9 mouse cellular contexts compared by ENCODE assay signal in genomic region chr16:30939903-30940302, GRCm38 (mm10).
DNase-seq lines count a peak whose midpoint lies in the region; ATAC-seq and TF ChIP-seq lines count a peak whose summit lies in the region.
"Had no signal": no experiment of that assay in that cellular context is flagged by ENCODE, and none has a peak within 500 bp of the region (broad histone marks: within the 10 kb centered on the region; RNA-seq: fewer than 3 reads in every experiment).

No protein-coding gene starts in this region.

- 0 out of 2 replicates have a peak, but pooled peaks cover 5% of the 10 kb centered on the region for H3K4me1 ChIP-seq in stomach, embryonic 16.5 days (ENCODE audit: control insufficient read depth, insufficient read depth, low read length)
- no peaks in the 10 kb centered on the region for H3K4me1 ChIP-seq in stomach, postnatal 0 days (replicated peaks; ENCODE audit: control insufficient read depth, insufficient read depth)

- H3K27me3 ChIP-seq in stomach, embryonic 16.5 days (ENCODE audit: control insufficient read depth, insufficient read depth, low read length), result no peaks in the 10 kb centered on the region
- H3K27me3 ChIP-seq in stomach, postnatal 0 days (ENCODE audit: control insufficient read depth, insufficient read depth, low read length), result no peaks in the 10 kb centered on the region
- H3K27me3 ChIP-seq: limb, embryonic 12.5 days had no signal

- peak; percentile 38; the same call in 1 of the 2 replicates for ATAC-seq in stomach, embryonic 16.5 days (ENCODE audit: insufficient read depth, low FRiP score)
- ATAC-seq in stomach, postnatal 0 days (ENCODE audit: low FRiP score, low TSS enrichment), result no peak; the same call in 1 of the 2 replicates

- peak overlapping the region; percentile 14; the same call in 1 of the 2 replicates for H3K27ac ChIP-seq in stomach, embryonic 16.5 days (ENCODE audit: low read length)
- no peak overlapping the region for H3K27ac ChIP-seq in stomach, postnatal 0 days (replicated peaks)
- H3K27ac ChIP-seq: limb, embryonic 12.5 days had no signal

- no peak overlapping the region for H3K4me2 ChIP-seq in stomach, embryonic 16.5 days (ENCODE audit: low read depth, low read length)
- no peak overlapping the region for H3K4me2 ChIP-seq in stomach, postnatal 0 days (replicated peaks; ENCODE audit: low read depth)
- H3K4me2 ChIP-seq: limb, embryonic 12.5 days had no signal

- no peak overlapping the region for H3K9ac ChIP-seq in stomach, embryonic 16.5 days (ENCODE audit: low read length)
- no peak overlapping the region for H3K9ac ChIP-seq in stomach, postnatal 0 days (ENCODE audit: low read length)
- H3K9ac ChIP-seq: limb, embryonic 12.5 days had no signal

- H3K4me3 ChIP-seq in stomach, embryonic 16.5 days (replicated peaks; ENCODE audit: low read length), result no peak overlapping the region
- no peak overlapping the region for H3K4me3 ChIP-seq in stomach, postnatal 0 days (ENCODE audit: low read depth, low read length)
- H3K4me3 ChIP-seq: limb, embryonic 12.5 days had no signal

- no peak for TF ChIP-seq CTCF in stomach, postnatal 0 days (IDR thresholded peaks at IDR 0.05; ENCODE audit: low read depth)

- intact Hi-C loops in left cerebral cortex, postnatal 10 days (cut with DNase I), result no loop called here

- H3K36me3 ChIP-seq in stomach, embryonic 16.5 days (ENCODE audit: control insufficient read depth, insufficient read depth, low read length), result no peaks in the 10 kb centered on the region
- H3K36me3 ChIP-seq in stomach, postnatal 0 days (ENCODE audit: control insufficient read depth, insufficient read depth, low read length), result no peaks in the 10 kb centered on the region
- H3K36me3 ChIP-seq: limb, embryonic 12.5 days had no signal

- no peaks in the 10 kb centered on the region for H3K9me3 ChIP-seq in stomach, embryonic 16.5 days (replicated peaks; ENCODE audit: control insufficient read depth, low read length)
- H3K9me3 ChIP-seq in stomach, postnatal 0 days (ENCODE audit: control insufficient read depth, low read length), result no peaks in the 10 kb centered on the region
- H3K9me3 ChIP-seq: limb, embryonic 12.5 days had no signal

- WGBS in stomach, embryonic 16.5 days, result 23% methylated on average over 3 of the region's 3 CpGs
- 26% methylated on average over 3 of the region's 3 CpGs for WGBS in stomach, postnatal 0 days

- TF ChIP-seq EP300 in stomach, postnatal 0 days (optimal IDR thresholded peaks at IDR 0.05), result no peak

- DNase-seq in adrenal gland, postnatal 14 days, result peak; percentile 35
- no peak for DNase-seq in adrenal gland, adult 18-20 months (ENCODE audit: low spot score in 2 of 2)
- DNase-seq in stomach, postnatal 0 days (ENCODE audit: low spot score), result no peak
- DNase-seq in kidney, postnatal 36 days, result peak; percentile 41 to 66
- DNase-seq in left cerebral cortex, postnatal 10 days (ENCODE audit: extremely low spot score in 1 of 2, low spot score in 2 of 2), result no peak
- no peak for DNase-seq in right cerebral cortex, adult 2 months (ENCODE audit: low spot score in 2 of 2)
- no peak for DNase-seq in T-cell, adult 2 months (ENCODE audit: low spot score)

Comparison
In these comparisons a context has a peak if more than half of its experiments do, and no peak if none do; other contexts are left out.
1. DNase-seq: peak in adrenal gland, postnatal 14 days (single experiment) and kidney, postnatal 36 days (2 of 2); none in adrenal gland, adult 18-20 months (0 of 2), stomach, postnatal 0 days (single experiment), left cerebral cortex, postnatal 10 days (0 of 2), right cerebral cortex, adult 2 months (0 of 2) and T-cell, adult 2 months (single experiment).